Mouse (Mus musculus) brain, adult 2 months (tissue): ENCODE results near the gene Wsb1.
A peak's percentile ranks its signal among the peaks of the same experiment; 100 is the strongest.

Source experiments
- DNase-seq: peaks from one replicate; pipeline ENCODE4 v3.0.0; 2011; ENCODE audit warnings: low read depth, low spot score

The Wsb1 gene

GRCm38 (mm10) chr11:79217133-79217532 lies 37.3 kb downstream of the Wsb1 start:
- no peak for DNase-seq

- no peak for DNase-seq
Measured at GRCm38 (mm10) chr11:79215539-79215938, 38.9 kb downstream of the Wsb1 start.

GRCm38 (mm10) chr11:79214015-79214418 lies 40.5 kb downstream of the Wsb1 start:
- peak; percentile 80 for DNase-seq

- DNase-seq = no peak
Measured at GRCm38 (mm10) chr11:79209882-79210471, 44.5 kb downstream of the Wsb1 start.

GRCm38 (mm10) chr11:79209113-79209512 lies 45.4 kb downstream of the Wsb1 start:
- no peak for DNase-seq

- no peak for DNase-seq
Measured at GRCm38 (mm10) chr11:79208462-79208861, 46.0 kb downstream of the Wsb1 start.

- DNase-seq = no peak
Measured at GRCm38 (mm10) chr11:79207691-79208090, 46.8 kb downstream of the Wsb1 start.

GRCm38 (mm10) chr11:79204444-79204843 lies 50.0 kb downstream of the Wsb1 start:
- no peak for DNase-seq

- DNase-seq = peak; percentile 29
Measured at GRCm38 (mm10) chr11:79200502-79200901, 54.0 kb downstream of the Wsb1 start.

GRCm38 (mm10) chr11:79198562-79198961 lies 55.9 kb downstream of the Wsb1 start:
- no peak for DNase-seq

- no peak for DNase-seq
Measured at GRCm38 (mm10) chr11:79197846-79198235, 56.6 kb downstream of the Wsb1 start.

- no peak for DNase-seq
Measured at GRCm38 (mm10) chr11:79196876-79197845, 57.3 kb downstream of the Wsb1 start.

- no peak for DNase-seq
Measured at GRCm38 (mm10) chr11:79196196-79196869, 58.1 kb downstream of the Wsb1 start.

GRCm38 (mm10) chr11:79192176-79192575 lies 62.3 kb downstream of the Wsb1 start:
- DNase-seq = no peak

- DNase-seq = peak; percentile 77
Measured at GRCm38 (mm10) chr11:79191214-79191613, 63.3 kb downstream of the Wsb1 start.

- no peak for DNase-seq
Measured at GRCm38 (mm10) chr11:79190257-79190656, 64.2 kb downstream of the Wsb1 start.
